Mouse (Mus musculus) intestine, embryonic 14.5 days (tissue): Measurements from ENCODE around the gene Slc7a15. TPM values are rescaled to one million over a fixed set of nuclear protein-coding genes. Genes with fewer than 3 reads are reported as not detected.
A peak's percentile ranks its signal among the peaks of the same experiment; 100 is the strongest.

Source experiments
- ATAC-seq: fragments of 200-750 bp; cut with Nextera tagmentation; replicated peaks from 2 replicates; pipeline ENCODE4 v1.8.0; 2017; ENCODE audit warnings: low read depth, moderate number of reproducible peaks, moderate TSS enrichment, moderate library complexity; ENCODE audit not compliant: low FRiP score, low TSS enrichment
- DNase-seq: peaks from one replicate; pipeline ENCODE4 v3.0.0-alpha.2; 2018; ENCODE audit warnings: low spot score
- H3K27ac ChIP-seq: fragments of 300-500 bp; sonication (generic); 2 replicates; pipeline ENCODE4 v1.5.1; 2014; ENCODE audit warnings: low read depth, mild to moderate bottlenecking, control low read depth
- H3K27me3 ChIP-seq: fragments of 300-500 bp; sonication (generic); replicated peaks from 2 replicates; pipeline ENCODE4 v1.6.1; 2014; ENCODE audit warnings: low read length, control low read depth; ENCODE audit not compliant: control insufficient read depth, insufficient read depth
- H3K36me3 ChIP-seq: fragments of 300-500 bp; sonication (generic); 2 replicates; pipeline ENCODE4 v1.6.1; 2014; ENCODE audit warnings: low read length, control low read depth; ENCODE audit not compliant: control insufficient read depth, insufficient read depth
- H3K4me1 ChIP-seq: fragments of 300-500 bp; sonication (generic); replicated peaks from 2 replicates; pipeline ENCODE4 v1.6.1; 2014; ENCODE audit warnings: low read length, control low read depth, mixed read lengths; ENCODE audit not compliant: control insufficient read depth, insufficient read depth
- H3K4me2 ChIP-seq: fragments of 300-500 bp; sonication (generic); 2 replicates; pipeline ENCODE4 v1.6.1; 2014; ENCODE audit warnings: low read length
- H3K4me3 ChIP-seq: fragments of 300-500 bp; sonication (generic); 2 replicates; pipeline ENCODE4 v1.5.1; 2014; ENCODE audit warnings: low read depth, low read length, control low read depth, mixed read lengths
- H3K9ac ChIP-seq: fragments of 300-500 bp; sonication (generic); 2 replicates; pipeline ENCODE4 v1.6.1; 2014; ENCODE audit warnings: mild to moderate bottlenecking, low read length
- H3K9me3 ChIP-seq: fragments of 300-500 bp; sonication (generic); 2 replicates; pipeline ENCODE4 v1.6.1; 2016; ENCODE audit warnings: low read length, control low read depth; ENCODE audit not compliant: control insufficient read depth
- WGBS: fragments of 180-500 bp; shearing (Covaris S2); extraction: QIAGEN DNeasy Blood & Tissue Kit; methylation state at CpG from one replicate; pipeline ENCODE4 v1.1.7; 2014; 5-methylcytosine and 5-hydroxymethylcytosine counted together
- polyA plus RNA-seq: library from polyadenylated mRNA; unstranded; fragments of >200 nt; fragmentation: Nextera tagmentation; extraction: Ambion mirVana; gene quantifications from 2 replicates; pipeline ENCODE4 v1.2.1, GENCODE M21; 2014

Gene Slc7a15
- polyA plus RNA-seq, 1 experiment from 2014 or later = not detected

GRCm38 (mm10) chr12:8632737-8633365 is 34.0 kb upstream of the Slc7a15 start:
- no peaks in the 10 kb centered on the region for H3K4me1 ChIP-seq
- H3K27ac ChIP-seq = no peak overlapping the region
- 83% methylated on average over 2 of the region's 2 CpGs for WGBS
- no peak for DNase-seq
- no peak overlapping the region for H3K4me2 ChIP-seq
- no peaks in the 10 kb centered on the region for H3K36me3 ChIP-seq
- H3K4me3 ChIP-seq = no peak overlapping the region
- no peaks in the 10 kb centered on the region for H3K9me3 ChIP-seq
- H3K9ac ChIP-seq = no peak overlapping the region
- no peak for ATAC-seq
- H3K27me3 ChIP-seq = no peaks in the 10 kb centered on the region

- 94% methylated on average over 1 of the region's 1 CpGs for WGBS
- no peak overlapping the region for H3K4me2 ChIP-seq
- no peak overlapping the region for H3K9ac ChIP-seq
- H3K4me3 ChIP-seq = no peak overlapping the region
- no peaks in the 10 kb centered on the region for H3K27me3 ChIP-seq
- no peak overlapping the region for H3K27ac ChIP-seq
- H3K36me3 ChIP-seq = no peaks in the 10 kb centered on the region
- ATAC-seq (no peak), DNase-seq (no peak)
- H3K9me3 ChIP-seq = no peaks in the 10 kb centered on the region
- no peaks in the 10 kb centered on the region for H3K4me1 ChIP-seq
These were observed 32.8 kb upstream of the Slc7a15 start for GRCm38 (mm10) chr12:8631691-8632090.

GRCm38 (mm10) chr12:8629537-8629936 is 30.7 kb upstream of the Slc7a15 start:
- H3K9ac ChIP-seq = no peak overlapping the region
- no peak overlapping the region for H3K27ac ChIP-seq
- H3K36me3 ChIP-seq = no peaks in the 10 kb centered on the region
- H3K9me3 ChIP-seq = no peaks in the 10 kb centered on the region
- ATAC-seq = no peak
- no peak overlapping the region for H3K4me2 ChIP-seq
- H3K27me3 ChIP-seq = no peaks in the 10 kb centered on the region
- WGBS = 93% methylated on average over 6 of the region's 6 CpGs
- H3K4me3 ChIP-seq = no peak overlapping the region
- no peak for DNase-seq
- no peaks in the 10 kb centered on the region for H3K4me1 ChIP-seq

- H3K4me1 ChIP-seq = no peaks in the 10 kb centered on the region
- no peak overlapping the region for H3K27ac ChIP-seq
- DNase-seq (no peak), ATAC-seq (no peak)
- H3K36me3 ChIP-seq = no peaks in the 10 kb centered on the region
- no peak overlapping the region for H3K4me3 ChIP-seq
- H3K9me3 ChIP-seq = no peaks in the 10 kb centered on the region
- H3K4me2 ChIP-seq = no peak overlapping the region
- WGBS = 93% methylated on average over 5 of the region's 5 CpGs
- H3K9ac ChIP-seq = no peak overlapping the region
- no peaks in the 10 kb centered on the region for H3K27me3 ChIP-seq
These were observed 21.8 kb upstream of the Slc7a15 start for GRCm38 (mm10) chr12:8620678-8621018.

GRCm38 (mm10) chr12:8619827-8620677 is 21.2 kb upstream of the Slc7a15 start:
- H3K4me1 ChIP-seq = no peaks in the 10 kb centered on the region
- no peaks in the 10 kb centered on the region for H3K9me3 ChIP-seq
- no peak overlapping the region for H3K9ac ChIP-seq
- WGBS = 92% methylated on average over 9 of the region's 9 CpGs
- H3K27me3 ChIP-seq = no peaks in the 10 kb centered on the region
- no peaks in the 10 kb centered on the region for H3K36me3 ChIP-seq
- ATAC-seq (0 out of 2 replicates have a peak, but pooled peaks have one; percentile 55), DNase-seq (peak; percentile 65)
- H3K4me2 ChIP-seq = no peak overlapping the region
- H3K27ac ChIP-seq = no peak overlapping the region
- no peak overlapping the region for H3K4me3 ChIP-seq

- WGBS = 89% methylated on average over 3 of the region's 3 CpGs
- H3K36me3 ChIP-seq = no peaks in the 10 kb centered on the region
- H3K9me3 ChIP-seq = no peaks in the 10 kb centered on the region
These were observed 19.4 kb upstream of the Slc7a15 start for GRCm38 (mm10) chr12:8618271-8618670.

GRCm38 (mm10) chr12:8609070-8609469 is 10.2 kb upstream of the Slc7a15 start:
- Histone ChIP-seq H3K4me3 (no peak overlapping the region), H3K4me2 (no peak overlapping the region), H3K27ac (no peak overlapping the region), H3K27me3 (no peaks in the 10 kb centered on the region), H3K4me1 (no peaks in the 10 kb centered on the region), H3K9ac (no peak overlapping the region), H3K9me3 (no peaks in the 10 kb centered on the region), H3K36me3 (no peaks in the 10 kb centered on the region)
- WGBS = 98% methylated on average over 3 of the region's 3 CpGs
- DNase-seq (no peak), ATAC-seq (no peak)

More at GRCm38 (mm10) chr12:8618271-8618670, 19.4 kb upstream of the Slc7a15 start:
- Histone ChIP-seq H3K4me1 (no peaks in the 10 kb centered on the region), H3K4me2 (no peak overlapping the region), H3K27me3 (no peaks in the 10 kb centered on the region), H3K4me3 (no peak overlapping the region), H3K9ac (no peak overlapping the region), H3K27ac (no peak overlapping the region)
- ATAC-seq (no peak), DNase-seq (no peak)

GRCm38 (mm10) chr12:8595611-8596010 is 3.3 kb downstream of the Slc7a15 start:
- H3K36me3 ChIP-seq = no peaks in the 10 kb centered on the region
- H3K4me1 ChIP-seq = no peaks in the 10 kb centered on the region
- H3K27ac ChIP-seq = no peak overlapping the region
- no peak overlapping the region for H3K4me3 ChIP-seq
- no peak overlapping the region for H3K4me2 ChIP-seq
- DNase-seq (no peak), ATAC-seq (no peak)
- 92% methylated on average over 7 of the region's 7 CpGs for WGBS
- H3K9me3 ChIP-seq = peaks cover 6% of the 10 kb centered on the region; the same call in 1 of the 2 replicates
- H3K27me3 ChIP-seq = no peaks in the 10 kb centered on the region
- H3K9ac ChIP-seq = no peak overlapping the region
